Comparison of ENCODE assay signal across 26 mouse cellular contexts in the genomic region with DNA sequence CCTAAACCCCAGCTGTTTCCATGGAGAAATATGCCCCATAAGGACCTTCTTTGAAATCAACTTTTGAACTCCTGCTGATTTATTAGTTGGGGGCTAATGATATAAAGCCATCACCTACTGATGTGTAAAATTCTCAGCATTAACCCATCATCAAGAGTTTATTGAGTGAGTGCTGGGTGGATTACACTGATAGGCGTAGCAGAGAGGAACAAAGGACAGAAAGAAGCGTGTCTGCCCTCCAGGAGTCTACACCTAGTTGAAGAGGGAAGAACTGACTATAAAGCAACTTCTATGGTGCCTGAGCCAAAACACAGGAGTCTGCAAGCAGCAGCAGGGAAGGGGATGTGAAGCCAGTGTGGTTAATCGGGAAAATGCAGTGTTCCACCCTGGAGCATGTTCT.
DNase-seq lines count a peak whose midpoint lies in the region; ATAC-seq lines count a peak whose summit lies in the region.
"Had no signal": no experiment of that assay in that cellular context is flagged by ENCODE, and none has a peak within 500 bp of the region (broad histone marks: within the 10 kb centered on the region; RNA-seq: fewer than 3 reads in every experiment).

No protein-coding gene starts in this region.

- H3K27ac ChIP-seq in hindbrain, embryonic 12.5 days = no peak overlapping the region
- H3K27ac ChIP-seq in hindbrain, embryonic 13.5 days = no peak overlapping the region
- H3K27ac ChIP-seq in neural tube, embryonic 11.5 days (ENCODE audit: low read depth, low read length) = no peak overlapping the region
- no peak overlapping the region for H3K27ac ChIP-seq in neural tube, embryonic 15.5 days (replicated peaks)
- H3K27ac ChIP-seq: embryonic facial prominence, embryonic 10.5 days; embryonic facial prominence, embryonic 12.5 days; forebrain, embryonic 13.5 days; forebrain, embryonic 15.5 days had no signal

- DNase-seq in embryo, embryonic 10.5 days (ENCODE audit: low spot score) = peak; percentile 14
- no peak for DNase-seq in embryo, embryonic 9.5 days (ENCODE audit: extremely low spot score)
- no peak for DNase-seq in neural tube, embryonic 11.5 days (ENCODE audit: low spot score)
- DNase-seq: adrenal gland, adult 8-10 months; adrenal gland, postnatal 14 days; adrenal gland, postnatal 36 days; B cell, adult 2 months; cerebellum, adult 11-12 months; cerebellum, adult 2 months; cerebellum, adult 9-10 months; cerebellum, postnatal 10 days; cerebellum, postnatal 25 days; embryo, embryonic 11 days; forebrain, postnatal 0 days had no signal

- no peaks in the 10 kb centered on the region for H3K27me3 ChIP-seq in hindbrain, embryonic 12.5 days
- H3K27me3 ChIP-seq in hindbrain, embryonic 13.5 days = 0 out of 2 replicates have a peak, but pooled peaks cover 7% of the 10 kb centered on the region
- H3K27me3 ChIP-seq in neural tube, embryonic 11.5 days (ENCODE audit: control insufficient read depth, insufficient read depth, low read length) = no peaks in the 10 kb centered on the region
- H3K27me3 ChIP-seq in neural tube, embryonic 15.5 days (replicated peaks) = no peaks in the 10 kb centered on the region
- H3K27me3 ChIP-seq: CH12.LX; embryonic facial prominence, embryonic 12.5 days; forebrain, embryonic 13.5 days; forebrain, embryonic 15.5 days; Patski had no signal

- H3K9ac ChIP-seq in hindbrain, embryonic 12.5 days = no peak overlapping the region
- H3K9ac ChIP-seq in hindbrain, embryonic 13.5 days = no peak overlapping the region
- H3K9ac ChIP-seq in neural tube, embryonic 11.5 days (ENCODE audit: low read length) = no peak overlapping the region
- no peak overlapping the region for H3K9ac ChIP-seq in neural tube, embryonic 15.5 days (replicated peaks)
- H3K9ac ChIP-seq: embryonic facial prominence, embryonic 12.5 days; forebrain, embryonic 13.5 days; forebrain, embryonic 15.5 days; forebrain, postnatal 0 days had no signal

- 47% methylated on average over 3 of the region's 3 CpGs for WGBS in hindbrain, embryonic 12.5 days
- 34% methylated on average over 3 of the region's 3 CpGs for WGBS in hindbrain, embryonic 13.5 days
- WGBS in neural tube, embryonic 11.5 days = 35% methylated on average over 3 of the region's 3 CpGs
- 20% methylated on average over 3 of the region's 3 CpGs for WGBS in neural tube, embryonic 15.5 days

- 0 out of 2 replicates have a peak, but pooled peaks have one; percentile 23 for ATAC-seq in hindbrain, embryonic 12.5 days (ENCODE audit: low FRiP score)
- ATAC-seq in hindbrain, embryonic 13.5 days (ENCODE audit: low FRiP score) = no peak
- peak; percentile 49; the same call in 1 of the 2 replicates for ATAC-seq in neural tube, embryonic 11.5 days (ENCODE audit: insufficient read depth, low FRiP score, low TSS enrichment)
- ATAC-seq in neural tube, embryonic 15.5 days (ENCODE audit: low FRiP score) = no peak
- ATAC-seq: activated CD4-positive, CD25-positive, alpha-beta regulatory T cell, adult 4 months; CD4-positive, CD25-positive, alpha-beta regulatory T cell, adult 4 months; forebrain, embryonic 13.5 days; forebrain, embryonic 15.5 days; forebrain, postnatal 0 days; Patski had no signal

- H3K4me3 ChIP-seq in hindbrain, embryonic 12.5 days = no peak overlapping the region
- no peak overlapping the region for H3K4me3 ChIP-seq in hindbrain, embryonic 13.5 days
- H3K4me3 ChIP-seq in neural tube, embryonic 11.5 days (ENCODE audit: low read depth, low read length) = no peak overlapping the region
- no peak overlapping the region for H3K4me3 ChIP-seq in neural tube, embryonic 15.5 days (replicated peaks)
- H3K4me3 ChIP-seq: embryonic facial prominence, embryonic 10.5 days; embryonic facial prominence, embryonic 12.5 days; forebrain, embryonic 13.5 days; forebrain, embryonic 15.5 days had no signal

- no peak overlapping the region for H3K4me2 ChIP-seq in hindbrain, embryonic 12.5 days (replicated peaks)
- H3K4me2 ChIP-seq in hindbrain, embryonic 13.5 days = no peak overlapping the region
- H3K4me2 ChIP-seq in neural tube, embryonic 11.5 days (ENCODE audit: low read depth) = no peak overlapping the region
- H3K4me2 ChIP-seq in neural tube, embryonic 15.5 days = no peak overlapping the region
- H3K4me2 ChIP-seq: embryonic facial prominence, embryonic 12.5 days; forebrain, embryonic 13.5 days; forebrain, embryonic 15.5 days had no signal

- peaks cover 10% of the 10 kb centered on the region for H3K4me1 ChIP-seq in hindbrain, embryonic 12.5 days
- H3K4me1 ChIP-seq in hindbrain, embryonic 13.5 days (replicated peaks) = peaks cover 14% of the 10 kb centered on the region
- peaks cover 4% of the 10 kb centered on the region; the same call in 1 of the 2 replicates for H3K4me1 ChIP-seq in neural tube, embryonic 11.5 days (ENCODE audit: control insufficient read depth, insufficient read depth, low read length)
- peaks cover 9% of the 10 kb centered on the region for H3K4me1 ChIP-seq in neural tube, embryonic 15.5 days

- H3K9me3 ChIP-seq in hindbrain, embryonic 12.5 days (replicated peaks) = no peaks in the 10 kb centered on the region
- H3K9me3 ChIP-seq in hindbrain, embryonic 13.5 days = no peaks in the 10 kb centered on the region
- no peaks in the 10 kb centered on the region for H3K9me3 ChIP-seq in neural tube, embryonic 11.5 days (ENCODE audit: control insufficient read depth, low read length)
- H3K9me3 ChIP-seq in neural tube, embryonic 15.5 days (replicated peaks) = no peaks in the 10 kb centered on the region
- H3K9me3 ChIP-seq: embryonic facial prominence, embryonic 10.5 days; embryonic facial prominence, embryonic 12.5 days; forebrain, embryonic 13.5 days; forebrain, embryonic 15.5 days; G1E had no signal

- H3K36me3 ChIP-seq in hindbrain, embryonic 12.5 days = no peaks in the 10 kb centered on the region
- no peaks in the 10 kb centered on the region for H3K36me3 ChIP-seq in hindbrain, embryonic 13.5 days
- H3K36me3 ChIP-seq in neural tube, embryonic 11.5 days (ENCODE audit: control insufficient read depth, insufficient read depth, low read length) = no peaks in the 10 kb centered on the region
- no peaks in the 10 kb centered on the region for H3K36me3 ChIP-seq in neural tube, embryonic 15.5 days
- H3K36me3 ChIP-seq: embryonic facial prominence, embryonic 10.5 days; embryonic facial prominence, embryonic 12.5 days; forebrain, embryonic 15.5 days; G1E had no signal

Comparison
In these comparisons a context has a peak if more than half of its experiments do, and no peak if none do; other contexts are left out.
1. ATAC-seq: peak in hindbrain, embryonic 12.5 days (single experiment) and neural tube, embryonic 11.5 days (single experiment); none in hindbrain, embryonic 13.5 days (single experiment) and neural tube, embryonic 15.5 days (single experiment).